Mouse (Mus musculus) cerebellum, adult 2 months (tissue): ENCODE data around the gene Hspb2.

ENCODE experiments used
- CTCF ChIP-seq: fragments of 200-500 bp; IDR thresholded peaks from 2 replicates; pipeline ENCODE4 v1.5.1; 2011; ENCODE audit warnings: low read depth, mild to moderate bottlenecking, control low read depth, low read length, moderate library complexity, borderline replicate concordance; ENCODE audit not compliant: insufficient read depth
- POLR2A ChIP-seq: fragments of 200-500 bp; IDR thresholded peaks from 2 replicates; pipeline ENCODE4 v1.6.1; 2011; ENCODE audit warnings: low read length, control low read depth, borderline replicate concordance; ENCODE audit not compliant: insufficient read depth

DNA sequence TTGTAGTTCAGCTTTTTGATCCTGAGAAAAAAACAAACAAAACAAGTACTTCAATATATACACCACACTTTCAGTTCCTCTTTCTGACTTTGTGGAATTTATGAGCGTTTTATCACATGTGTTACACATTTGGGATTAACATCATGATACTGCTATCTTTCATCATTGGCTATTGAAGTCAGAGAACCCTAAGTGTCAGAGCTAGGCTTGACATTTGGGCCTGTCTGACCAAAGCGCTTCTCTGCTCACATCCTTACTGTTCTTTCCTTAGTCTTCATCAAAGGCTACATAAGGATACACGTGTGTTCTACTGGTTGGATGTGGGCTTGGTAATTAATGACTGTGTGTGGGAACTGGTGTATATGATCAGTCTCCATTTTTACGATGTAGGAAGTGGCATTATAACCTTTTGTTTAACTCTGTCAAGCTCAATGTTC is 21.9 kb upstream of the Hspb2 start:
- TF ChIP-seq POLR2A: no peak
- no peak for TF ChIP-seq CTCF
